Mouse (Mus musculus) layer of hippocampus, postnatal 36 days (tissue): Measurements from ENCODE around the gene Nxnl1. TPM values are rescaled to one million over a fixed set of nuclear protein-coding genes. Genes with fewer than 3 reads are reported as not detected.

Experiments
- DNase-seq, 2 experiments: peaks; one replicate each; pipeline ENCODE4 v3.0.0; 2022
- total RNA-seq, 2 experiments: library from RNA; stranded (reverse); gene quantifications; 2 replicates each; pipeline ENCODE4 v1.2.3; 2021

Nxnl1 gene
- total RNA-seq, 2 experiments from 2014 or later = not detected

GRCm38 (mm10) chr8:71513018-71513754, 53.2 kb downstream of the Nxnl1 start:
- no peak for DNase-seq

- DNase-seq = no peak
Observed at GRCm38 (mm10) chr8:71511644-71512043, 54.8 kb downstream of the Nxnl1 start, which contains the start of gene Plvap. Gene Plvap (minus strand): TSS chr8:71511752.

Other genes starting within 250 kb of the Nxnl1 start
- 100 to 1,000 TPM; 105 to 108 TPM for gene Use1, start 199.8 kb downstream of the Nxnl1 start, total RNA-seq
- 10 to 100 TPM; 12.1 to 14.1 TPM for gene Ocel1, start 195.3 kb downstream of the Nxnl1 start, total RNA-seq
- 10 to 100 TPM; 42.6 to 47.1 TPM for gene Nr2f6, start 184.6 kb downstream of the Nxnl1 start, total RNA-seq
- gene Ushbp1, start 170.8 kb downstream of the Nxnl1 start, total RNA-seq = 1 to 10 TPM; 3.6 to 5.1 TPM
- 10 to 100 TPM; 92.1 to 93.4 TPM for gene Babam1, start 169.7 kb downstream of the Nxnl1 start, total RNA-seq
- under 1 TPM; 0.27 to 0.46 TPM for gene Ankle1, start 160.6 kb downstream of the Nxnl1 start, total RNA-seq
- 100 to 1,000 TPM; 274 to 278 TPM for gene Abhd8, start 102.9 kb downstream of the Nxnl1 start, total RNA-seq
- gene Mrpl34, start 101.6 kb downstream of the Nxnl1 start, total RNA-seq = 10 to 100 TPM; 49.6 to 52.1 TPM
- 10 to 100 TPM; 87.6 to 93.5 TPM for gene Dda1, start 97.4 kb downstream of the Nxnl1 start, total RNA-seq
- gene Ano8, start 80.6 kb downstream of the Nxnl1 start, total RNA-seq = 10 to 100 TPM; 54.3 to 55.1 TPM
- gene Gtpbp3, start 78.5 kb downstream of the Nxnl1 start, total RNA-seq = 10 to 100 TPM; 31.7 to 33.3 TPM
- gene Plvap, start 54.8 kb downstream of the Nxnl1 start, total RNA-seq = 1 to 10 TPM; 6.3 to 6.7 TPM
- gene Ccdc194, start 40.9 kb downstream of the Nxnl1 start, total RNA-seq = not detected
- 1 to 10 TPM; 3.0 to 5.8 TPM for gene Bst2, start 29.1 kb downstream of the Nxnl1 start, total RNA-seq
- gene Mvb12a, start 23.7 kb downstream of the Nxnl1 start, total RNA-seq = 10 to 100 TPM; 30.1 to 34.7 TPM
- gene Tmem221, start 7.7 kb downstream of the Nxnl1 start, total RNA-seq = not detected
- 100 to 1,000 TPM; 109 to 123 TPM for gene Slc27a1, start 2.3 kb upstream of the Nxnl1 start, total RNA-seq
- gene Pgls, start 25.6 kb upstream of the Nxnl1 start, total RNA-seq = 10 to 100 TPM; 31.0 to 35.8 TPM
- gene Fam129c, start 31.0 kb upstream of the Nxnl1 start, total RNA-seq = 1 to 10 TPM; 3.7 to 4.5 TPM
- gene Colgalt1, start 44.4 kb upstream of the Nxnl1 start, total RNA-seq = 10 to 100 TPM; 52.3 to 55.6 TPM
- gene Unc13a, start 105.2 kb upstream of the Nxnl1 start, total RNA-seq = 100 to 1,000 TPM; 268 to 288 TPM
- gene Jak3, start 109.7 kb upstream of the Nxnl1 start, total RNA-seq = 1 to 10 TPM; 5.2 TPM
- 1 to 10 TPM in 1 of 2 experiments, not detected in 1; 3.6 TPM for gene Insl3, start 122.6 kb upstream of the Nxnl1 start, total RNA-seq
- under 1 TPM; 0.40 to 0.91 TPM for gene B3gnt3, start 135.2 kb upstream of the Nxnl1 start, total RNA-seq
- gene Fcho1, start 159.1 kb upstream of the Nxnl1 start, total RNA-seq = 100 to 1,000 TPM; 103 to 114 TPM